Mouse (Mus musculus) neural tube, embryonic 11.5 days (tissue): ENCODE measurements around the gene Per1. TPM values are rescaled to one million over a fixed set of nuclear protein-coding genes. Genes with fewer than 3 reads are reported as not detected.

Source experiments
- ATAC-seq: fragments of 200-750 bp; cut with Nextera tagmentation; 2 replicates; pipeline ENCODE4 v1.8.0; 2017; ENCODE audit warnings: moderate number of reproducible peaks, mild to moderate bottlenecking, moderate TSS enrichment, moderate library complexity; ENCODE audit not compliant: insufficient read depth, low FRiP score, low TSS enrichment
- DNase-seq: peaks from one replicate; pipeline ENCODE4 v3.0.0-alpha.2; 2015; ENCODE audit warnings: low spot score
- H3K27ac ChIP-seq: fragments of 300-500 bp; sonication (generic); 2 replicates; pipeline ENCODE4 v1.5.1; 2014; ENCODE audit warnings: low read depth, mild to moderate bottlenecking, low read length
- H3K27me3 ChIP-seq: fragments of 300-500 bp; sonication (generic); 2 replicates; pipeline ENCODE4 v1.6.1; 2014; ENCODE audit warnings: mild to moderate bottlenecking, low read length, mixed read lengths; ENCODE audit not compliant: control insufficient read depth, insufficient read depth
- H3K36me3 ChIP-seq: fragments of 300-500 bp; sonication (generic); 2 replicates; pipeline ENCODE4 v1.6.1; 2014; ENCODE audit warnings: mild to moderate bottlenecking, low read length, moderate library complexity, mixed read lengths; ENCODE audit not compliant: control insufficient read depth, insufficient read depth
- H3K4me1 ChIP-seq: fragments of 300-500 bp; sonication (generic); 2 replicates; pipeline ENCODE4 v1.6.1; 2014; ENCODE audit warnings: low read length, mixed read lengths; ENCODE audit not compliant: control insufficient read depth, insufficient read depth
- H3K4me2 ChIP-seq: fragments of 300-500 bp; sonication (generic); 2 replicates; pipeline ENCODE4 v1.6.1; 2014; ENCODE audit warnings: low read depth, mild to moderate bottlenecking, moderate library complexity
- H3K4me3 ChIP-seq: fragments of 300-500 bp; sonication (generic); 2 replicates; pipeline ENCODE4 v1.5.1; 2014; ENCODE audit warnings: low read depth, low read length
- H3K9ac ChIP-seq: fragments of 300-500 bp; sonication (generic); 2 replicates; pipeline ENCODE4 v1.6.1; 2014; ENCODE audit warnings: mild to moderate bottlenecking, low read length
- H3K9me3 ChIP-seq: fragments of 300-500 bp; sonication (generic); 2 replicates; pipeline ENCODE4 v1.6.1; 2016; ENCODE audit warnings: low read length; ENCODE audit not compliant: control insufficient read depth
- WGBS: fragments of 180-500 bp; shearing (Covaris S2); extraction: QIAGEN DNeasy Blood & Tissue Kit; methylation state at CpG from one replicate; pipeline ENCODE4 v1.1.7; 2014; 5-methylcytosine and 5-hydroxymethylcytosine counted together
- polyA plus RNA-seq: library from polyadenylated mRNA; unstranded; fragments of >200 nt; fragmentation: Nextera tagmentation; extraction: Ambion mirVana; gene quantifications from 2 replicates; pipeline ENCODE4 v1.2.1, GENCODE M21; 2014

Gene Per1
- polyA plus RNA-seq, 1 experiment from 2014 or later: 10.9 TPM

GRCm38 (mm10) chr11:69099177-69099914 is 4.3 kb downstream of the Per1 start:
- Histone ChIP-seq H3K36me3 (peaks cover 18% of the 10 kb centered on the region), H3K27ac (peak overlapping the region; percentile 51), H3K4me3 (peak overlapping the region; percentile 51), H3K9me3 (no peaks in the 10 kb centered on the region), H3K9ac (peak overlapping the region; percentile 64), H3K27me3 (no peaks in the 10 kb centered on the region), H3K4me1 (peaks cover 40% of the 10 kb centered on the region), H3K4me2 (peak overlapping the region; percentile 89)
- DNase-seq (peak; percentile 43), ATAC-seq (no peak)
- WGBS: 2% methylated on average over 22 of the region's 22 CpGs

- 2% methylated on average over 23 of the region's 23 CpGs for WGBS
- DNase-seq (peak; percentile 87), ATAC-seq (0 out of 2 replicates have a peak, but pooled peaks have one; percentile 28)
- H3K27ac ChIP-seq: no peak overlapping the region
- H3K4me1 ChIP-seq: peaks cover 39% of the 10 kb centered on the region
- H3K27me3 ChIP-seq: no peaks in the 10 kb centered on the region
- peak overlapping the region; percentile 89 for H3K4me2 ChIP-seq
- peak overlapping the region; percentile 64 for H3K9ac ChIP-seq
- H3K36me3 ChIP-seq: peaks cover 20% of the 10 kb centered on the region
- peak overlapping the region; percentile 51 for H3K4me3 ChIP-seq
- H3K9me3 ChIP-seq: no peaks in the 10 kb centered on the region
Observed at GRCm38 (mm10) chr11:69099915-69100345, 4.9 kb downstream of the Per1 start.

GRCm38 (mm10) chr11:69100639-69101360 is 5.8 kb downstream of the Per1 start:
- no peaks in the 10 kb centered on the region for H3K9me3 ChIP-seq
- DNase-seq: no peak
- H3K27ac ChIP-seq: no peak overlapping the region
- peaks cover 25% of the 10 kb centered on the region for H3K36me3 ChIP-seq
- 91% methylated on average over 20 of the region's 20 CpGs for WGBS
- peaks cover 33% of the 10 kb centered on the region for H3K4me1 ChIP-seq
- no peak overlapping the region for H3K4me3 ChIP-seq
- H3K9ac ChIP-seq: no peak overlapping the region
- no peaks in the 10 kb centered on the region for H3K27me3 ChIP-seq
- peak overlapping the region; percentile 89; the same call in 1 of the 2 replicates for H3K4me2 ChIP-seq
- no peak for ATAC-seq

- Histone ChIP-seq H3K4me2 (no peak overlapping the region), H3K9ac (no peak overlapping the region), H3K27me3 (no peaks in the 10 kb centered on the region), H3K4me3 (no peak overlapping the region), H3K36me3 (peaks cover 29% of the 10 kb centered on the region), H3K9me3 (no peaks in the 10 kb centered on the region), H3K4me1 (peaks cover 28% of the 10 kb centered on the region), H3K27ac (no peak overlapping the region)
- 88% methylated on average over 21 of the region's 21 CpGs for WGBS
- no peak for DNase-seq
- no peak for ATAC-seq
Observed at GRCm38 (mm10) chr11:69101604-69102402, 6.8 kb downstream of the Per1 start.

GRCm38 (mm10) chr11:69102403-69102725 is 7.3 kb downstream of the Per1 start:
- H3K9me3 ChIP-seq: no peaks in the 10 kb centered on the region
- H3K36me3 ChIP-seq: peaks cover 29% of the 10 kb centered on the region
- no peaks in the 10 kb centered on the region for H3K27me3 ChIP-seq
- WGBS: 85% methylated on average over 7 of the region's 7 CpGs
- DNase-seq: no peak
- no peak for ATAC-seq
- H3K4me1 ChIP-seq: peaks cover 23% of the 10 kb centered on the region
- H3K4me2 ChIP-seq: no peak overlapping the region
- no peak overlapping the region for H3K9ac ChIP-seq
- no peak overlapping the region for H3K27ac ChIP-seq
- H3K4me3 ChIP-seq: no peak overlapping the region

GRCm38 (mm10) chr11:69103121-69103520 is 8.1 kb downstream of the Per1 start:
- Histone ChIP-seq H3K36me3 (peaks cover 29% of the 10 kb centered on the region), H3K9ac (no peak overlapping the region), H3K4me3 (no peak overlapping the region), H3K4me2 (no peak overlapping the region), H3K4me1 (peaks cover 15% of the 10 kb centered on the region), H3K27me3 (no peaks in the 10 kb centered on the region), H3K9me3 (no peaks in the 10 kb centered on the region), H3K27ac (no peak overlapping the region)
- 92% methylated on average over 14 of the region's 14 CpGs for WGBS
- DNase-seq: no peak
- no peak for ATAC-seq

- no peak overlapping the region for H3K4me2 ChIP-seq
- ATAC-seq: no peak
- WGBS: 96% methylated on average over 15 of the region's 15 CpGs
- no peaks in the 10 kb centered on the region for H3K27me3 ChIP-seq
- no peaks in the 10 kb centered on the region for H3K9me3 ChIP-seq
- no peak for DNase-seq
- peaks cover 31% of the 10 kb centered on the region for H3K36me3 ChIP-seq
- H3K27ac ChIP-seq: no peak overlapping the region
- H3K4me3 ChIP-seq: no peak overlapping the region
- no peak overlapping the region for H3K9ac ChIP-seq
- peaks cover 10% of the 10 kb centered on the region for H3K4me1 ChIP-seq
Observed at GRCm38 (mm10) chr11:69103531-69104435, 8.8 kb downstream of the Per1 start.

GRCm38 (mm10) chr11:69104487-69104886 is 9.5 kb downstream of the Per1 start:
- no peak for ATAC-seq
- H3K27ac ChIP-seq: no peak overlapping the region
- peaks cover 35% of the 10 kb centered on the region for H3K36me3 ChIP-seq
- no peak overlapping the region for H3K4me3 ChIP-seq
- H3K4me2 ChIP-seq: no peak overlapping the region
- H3K27me3 ChIP-seq: no peaks in the 10 kb centered on the region
- H3K4me1 ChIP-seq: peaks cover 6% of the 10 kb centered on the region; the same call in 1 of the 2 replicates
- H3K9ac ChIP-seq: no peak overlapping the region
- no peak for DNase-seq
- 95% methylated on average over 14 of the region's 14 CpGs for WGBS
- no peaks in the 10 kb centered on the region for H3K9me3 ChIP-seq
